9 mouse cellular contexts compared by ENCODE assay signal in the genomic region with DNA sequence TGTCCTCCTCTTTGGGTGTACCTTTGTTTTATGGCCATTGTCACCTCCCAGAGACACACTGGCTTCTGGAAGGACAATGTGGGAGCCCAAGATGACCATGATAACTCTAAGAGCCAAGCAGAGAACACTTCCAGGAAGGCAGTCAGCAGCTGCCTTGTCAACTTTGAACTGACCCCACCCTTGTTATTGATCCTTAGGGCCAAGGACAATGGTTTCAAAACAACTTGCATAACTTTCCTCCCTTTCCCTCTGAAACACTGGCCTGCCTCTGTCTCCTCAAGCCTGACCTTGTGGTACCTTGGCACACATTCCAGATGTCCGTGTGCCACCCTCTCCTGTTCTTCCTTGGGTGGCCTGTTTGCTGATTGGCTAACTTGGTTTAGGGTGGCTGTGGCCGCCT.
DNase-seq lines count a peak whose midpoint lies in the region; ATAC-seq and TF ChIP-seq lines count a peak whose summit lies in the region.
"Had no signal": no experiment of that assay in that cellular context is flagged by ENCODE, and none has a peak within 500 bp of the region (broad histone marks: within the 10 kb centered on the region; RNA-seq: fewer than 3 reads in every experiment).

No protein-coding gene starts in this region.

- no peak for TF ChIP-seq CTCF in layer of hippocampus, adult 2 months (conservative IDR thresholded peaks at IDR 0.05)

- WGBS in heart, embryonic 12.5 days: 66% methylated on average over 2 of the region's 2 CpGs

- H3K4me3 ChIP-seq in layer of hippocampus, adult 2 months: no peak overlapping the region
- H3K4me3 ChIP-seq in heart, embryonic 12.5 days: no peak overlapping the region
- H3K4me3 ChIP-seq in myocyte: no peak overlapping the region
- H3K4me3 ChIP-seq: limb, embryonic 12.5 days had no signal

- H3K4me1 ChIP-seq in heart, embryonic 12.5 days (replicated peaks): peaks cover 37% of the 10 kb centered on the region

- no peak for TF ChIP-seq POLR2A in myocyte (IDR thresholded peaks at IDR 0.05; ENCODE audit: insufficient read length, low read depth)

- no peak overlapping the region for H3ac ChIP-seq in myocyte (ENCODE audit: control insufficient read depth, insufficient read length)

- 0 out of 2 replicates have a peak overlapping the region, but pooled peaks have one; percentile 1 for H3K9ac ChIP-seq in heart, embryonic 12.5 days
- H3K9ac ChIP-seq: limb, embryonic 12.5 days had no signal

- peak; percentile 15 to 75 for DNase-seq in adrenal gland, adult (ENCODE audit: inconsistent age in 2 of 2, low spot score in 1 of 2)
- DNase-seq in adrenal gland, postnatal 4 days (ENCODE audit: low spot score in 2 of 2): no peak
- no peak for DNase-seq in layer of hippocampus, adult 2 months (ENCODE audit: low spot score in 2 of 2)
- no peak for DNase-seq in layer of hippocampus, postnatal 10 days (ENCODE audit: low spot score in 2 of 2)
- no peak for DNase-seq in frontal cortex, postnatal 36 days (ENCODE audit: low spot score in 2 of 2)
- DNase-seq in Muller cell, postnatal 12 days (ENCODE audit: inconsistent ontology term): no peak

- no peaks in the 10 kb centered on the region for H3K27me3 ChIP-seq in heart, embryonic 12.5 days (replicated peaks)
- no peaks in the 10 kb centered on the region for H3K27me3 ChIP-seq in myocyte (ENCODE audit: control insufficient read depth, insufficient read depth, insufficient read length)
- H3K27me3 ChIP-seq: limb, embryonic 12.5 days had no signal

- no peak for ATAC-seq in heart, embryonic 12.5 days (ENCODE audit: insufficient number of reproducible peaks, low FRiP score)

- 0 out of 2 replicates have a peak overlapping the region, but pooled peaks have one; percentile 18 for H3K27ac ChIP-seq in layer of hippocampus, adult 2 months
- peak overlapping the region; percentile 76 for H3K27ac ChIP-seq in heart, embryonic 12.5 days (ENCODE audit: poor library complexity, severe bottlenecking)
- H3K27ac ChIP-seq: limb, embryonic 12.5 days had no signal

- peak overlapping the region; percentile 1; the same call in 1 of the 2 replicates for H3K4me2 ChIP-seq in heart, embryonic 12.5 days
- peak overlapping the region; percentile 68 for H3K4me2 ChIP-seq in myocyte (ENCODE audit: low read depth)

- no peaks in the 10 kb centered on the region for H3K9me3 ChIP-seq in heart, embryonic 12.5 days (replicated peaks)
- H3K9me3 ChIP-seq: limb, embryonic 12.5 days had no signal

- H3K36me3 ChIP-seq in heart, embryonic 12.5 days: no peaks in the 10 kb centered on the region
- H3K36me3 ChIP-seq in myocyte (ENCODE audit: control insufficient read depth, insufficient read depth): no peaks in the 10 kb centered on the region
- H3K36me3 ChIP-seq: limb, embryonic 12.5 days had no signal

- no peaks in the 10 kb centered on the region for H3K79me2 ChIP-seq in myocyte (ENCODE audit: control insufficient read depth, insufficient read depth)

TF ChIP-seq in myocyte, 11 proteins besides CTCF, POLR2A, EP300 and RAD21:
- TF ChIP-seq MYOD1 (IDR thresholded peaks at IDR 0.05; ENCODE audit: control insufficient read depth in 1 of 3, insufficient read length in 2 of 3, low read depth in 2 of 3): peak in 1 of 3 experiments; percentile 37
- peak in 1 of 3 experiments; percentile 3 for TF ChIP-seq MYOG (IDR thresholded peaks at IDR 0.05; ENCODE audit: control insufficient read depth in 1 of 3, insufficient read depth in 1 of 3, insufficient read length in 2 of 3, low read depth in 2 of 3)
- no peak for TF ChIP-seq E2F4 (IDR thresholded peaks at IDR 0.05; ENCODE audit: insufficient read depth)
TF ChIP-seq in myocyte: peak in this region for 2.

Comparison
In these comparisons a context has a peak if more than half of its experiments do, and no peak if none do; other contexts are left out.
1. DNase-seq: peak in adrenal gland, adult (2 of 2); none in adrenal gland, postnatal 4 days (0 of 2), layer of hippocampus, adult 2 months (0 of 2), layer of hippocampus, postnatal 10 days (0 of 2), frontal cortex, postnatal 36 days (0 of 2) and Muller cell, postnatal 12 days (single experiment).